Mouse (Mus musculus): Measurements from ENCODE around the gene Chd6. TPM values are rescaled to one million over a fixed set of nuclear protein-coding genes. Genes with fewer than 3 reads are reported as not detected.

Chd6 gene
- total RNA-seq (2012; rRNA removed) (17.1 and 19.7 TPM in 2 replicates), total RNA-seq (2014; rRNA removed) (9.4 and 10.8 TPM in 2 replicates), polyA plus RNA-seq (2012; ENCODE audit: insufficient read length, low read depth) (12.9 and 14.0 TPM in 2 replicates)

- no peak for TF ChIP-seq ZC3H11A (IDR thresholded peaks at IDR 0.05; ENCODE audit: low read depth, low read length)
- TF ChIP-seq HCFC1 (IDR thresholded peaks at IDR 0.05; ENCODE audit: low read depth, low read length), result peak; percentile 78
- no peak for TF ChIP-seq GABPA (IDR thresholded peaks at IDR 0.05; ENCODE audit: insufficient replicate concordance, low read depth, low read length)
- no peak for TF ChIP-seq MXI1 (IDR thresholded peaks at IDR 0.05; ENCODE audit: low read depth, low read length)
- TF ChIP-seq POLR2AphosphoS2 (IDR thresholded peaks at IDR 0.05; ENCODE audit: low read depth, low read length), result no peak
- TF ChIP-seq EP300 (IDR thresholded peaks at IDR 0.05; ENCODE audit: low read length), result no peak
- TF ChIP-seq MEF2A (IDR thresholded peaks at IDR 0.05; ENCODE audit: borderline replicate concordance, low read depth, low read length), result no peak
- no peak for TF ChIP-seq SMC3 (IDR thresholded peaks at IDR 0.05; ENCODE audit: low read depth, low read length)
- TF ChIP-seq E2F4 (IDR thresholded peaks at IDR 0.05; ENCODE audit: insufficient replicate concordance, low read depth, low read length), result no peak
- TF ChIP-seq CTCF (conservative IDR thresholded peaks at IDR 0.05 in 1 of 2, IDR thresholded peaks at IDR 0.05 in 1 of 2; ENCODE audit: low read depth in 2 of 2, low read length in 2 of 2), result no peak
- peak; percentile 43; the same call in 1 of the 2 replicates for TF ChIP-seq NRF1 (IDR thresholded peaks at IDR 0.05; ENCODE audit: low read depth, low read length)
- no peak for TF ChIP-seq ELF1 (IDR thresholded peaks at IDR 0.05; ENCODE audit: low read depth, low read length)
- peak; percentile 96 for TF ChIP-seq CHD2 (IDR thresholded peaks at IDR 0.05; ENCODE audit: low read length)
- TF ChIP-seq TBP (conservative IDR thresholded peaks at IDR 0.05; ENCODE audit: low read depth, low read length), result peak; percentile 60; the same call in 1 of the 2 replicates
- TF ChIP-seq TCF12 (IDR thresholded peaks at IDR 0.05; ENCODE audit: low read depth, low read length), result peak; percentile 26; the same call in 1 of the 2 replicates
- TF ChIP-seq JUN (IDR thresholded peaks at IDR 0.05; ENCODE audit: insufficient read depth, low read depth, low read length), result no peak
- peak; percentile 58 for TF ChIP-seq POLR2A (IDR thresholded peaks at IDR 0.05; ENCODE audit: low read depth, low read length)
- TF ChIP-seq MYC (IDR thresholded peaks at IDR 0.05; ENCODE audit: low read depth, low read length), result no peak
- TF ChIP-seq MAZ (IDR thresholded peaks at IDR 0.05; ENCODE audit: low read depth, low read length), result peak; percentile 80; the same call in 1 of the 2 replicates
- no peak for TF ChIP-seq JUND (conservative IDR thresholded peaks at IDR 0.05; ENCODE audit: low read depth, low read length)
- Histone ChIP-seq H3K4me2 (ENCODE audit: insufficient read depth, low read depth, poor library complexity, severe bottlenecking) (peak within 1 kb of the TSS; percentile 97), H3K79me2 (replicated peaks; ENCODE audit: control insufficient read depth, extremely low read depth, insufficient read depth, poor library complexity, severe bottlenecking) (peaks cover 43% of the 10 kb centered on the region), H3K4me1 (ENCODE audit: control insufficient read depth in 1 of 2, insufficient read depth in 2 of 2) (peaks cover 3 to 34% of the 10 kb centered on the region in 2 experiments), H3K36me3 (replicated peaks in 1 of 2; ENCODE audit: control insufficient read depth in 1 of 2, insufficient read depth in 1 of 2, low read length in 1 of 2) (peaks cover 0 to 5% of the 10 kb centered on the region in 2 experiments), H3K27ac (ENCODE audit: insufficient read depth, low read depth) (peak within 1 kb of the TSS; percentile 50), H3K9me3 (replicated peaks; ENCODE audit: low read length) (no peaks in the 10 kb centered on the region), H3K9ac (ENCODE audit: insufficient read depth, low read depth) (peak within 1 kb of the TSS; percentile 95), H3K4me3 (replicated peaks in 1 of 3; ENCODE audit: low read depth in 2 of 3, low read length in 2 of 3, poor library complexity in 1 of 3) (peak within 1 kb of the TSS; percentile 65 to 94 (median 77)), H3K27me3 (replicated peaks) (peaks cover 30% of the 10 kb centered on the region)
- peak; percentile 99 for DNase-seq (ENCODE audit: extremely low read depth)
- in situ Hi-C loops (cut with MboI; ENCODE audit: low pct_ligation_motif_present, low pct_unique_long_range_greater_than_20kb, low sequenced_read_pairs) (no loop called here), dilution Hi-C loops (cut with MboI; ENCODE audit: extremely low pct_ligation_motif_present, extremely low pct_unique_long_range_greater_than_20kb, low sequenced_read_pairs) (no loop called here)
Measured at GRCm38 (mm10) chr2:161108933-161109371, at the start of gene Chd6. TSS of gene Chd6 (minus strand) at chr2:161109075.
